Mouse (Mus musculus) heart, embryonic 13.5 days (tissue): ENCODE data around the gene Fam78a. TPM values are rescaled to one million over a fixed set of nuclear protein-coding genes. Genes with fewer than 3 reads are reported as not detected.

Experiments
- ATAC-seq: fragments of 200-750 bp; cut with Nextera tagmentation; 2 replicates; pipeline ENCODE4 v1.8.0; 2017; ENCODE audit warnings: moderate TSS enrichment; ENCODE audit not compliant: insufficient number of reproducible peaks, low FRiP score, low TSS enrichment; ENCODE audit errors: extremely low read depth
- H3K27ac ChIP-seq: fragments of 300-500 bp; sonication (generic); replicated peaks from 2 replicates; pipeline ENCODE4 v1.5.1; 2015; ENCODE audit warnings: moderate library complexity, mild to moderate bottlenecking, inconsistent platforms
- H3K27me3 ChIP-seq: fragments of 300-500 bp; sonication (generic); replicated peaks from 2 replicates; pipeline ENCODE4 v1.6.1; 2015; ENCODE audit warnings: mild to moderate bottlenecking, inconsistent platforms
- H3K36me3 ChIP-seq: fragments of 300-500 bp; sonication (generic); 2 replicates; pipeline ENCODE4 v1.6.1; 2015; ENCODE audit warnings: mild to moderate bottlenecking, inconsistent platforms
- H3K4me1 ChIP-seq: fragments of 300-500 bp; sonication (generic); 2 replicates; pipeline ENCODE4 v1.6.1; 2015; ENCODE audit warnings: inconsistent platforms
- H3K4me2 ChIP-seq: fragments of 300-500 bp; sonication (generic); 2 replicates; pipeline ENCODE4 v1.6.1; 2015; ENCODE audit warnings: inconsistent platforms, mild to moderate bottlenecking, moderate library complexity
- H3K4me3 ChIP-seq: fragments of 300-500 bp; sonication (generic); 2 replicates; pipeline ENCODE4 v1.5.1; 2015; ENCODE audit warnings: moderate library complexity, mild to moderate bottlenecking, inconsistent platforms
- H3K9ac ChIP-seq: fragments of 300-500 bp; sonication (generic); 2 replicates; pipeline ENCODE4 v1.6.1; 2015; ENCODE audit warnings: inconsistent platforms, mild to moderate bottlenecking, moderate library complexity
- H3K9me3 ChIP-seq: fragments of 300-500 bp; sonication (generic); 2 replicates; pipeline ENCODE4 v1.6.1; 2016; ENCODE audit warnings: inconsistent platforms
- WGBS: fragments of 180-500 bp; shearing (Covaris S2); methylation state at CpG from one replicate; pipeline ENCODE4 v1.1.7; 2015; ENCODE audit warnings: mixed read lengths; 5-methylcytosine and 5-hydroxymethylcytosine counted together
- polyA plus RNA-seq: library from polyadenylated mRNA; unstranded; fragments of >200 nt; fragmentation: Nextera tagmentation; extraction: Ambion mirVana; gene quantifications from 2 replicates; pipeline ENCODE4 v1.2.1, GENCODE M21; 2015

Fam78a gene
- 29.3 and 32.8 TPM in 2 replicates for polyA plus RNA-seq

GRCm38 (mm10) chr2:32084111-32084871 is at the start of gene Fam78a:
Fam78a (minus strand) TSS chr2:32084857.
- Histone ChIP-seq H3K36me3 (no peaks in the 10 kb centered on the region), H3K9me3 (no peaks in the 10 kb centered on the region), H3K9ac (peak within 1 kb of the TSS; percentile 97), H3K27ac (peak within 1 kb of the TSS; percentile 93), H3K27me3 (peaks cover 25% of the 10 kb centered on the region), H3K4me2 (peak within 1 kb of the TSS; percentile 100), H3K4me1 (peaks cover 55% of the 10 kb centered on the region), H3K4me3 (peak within 1 kb of the TSS; percentile 90)
- WGBS = under 1% methylated on average over 64 of the region's 68 CpGs
- peak; percentile 44; the same call in 1 of the 2 replicates for ATAC-seq

- 3% methylated on average over 2 of the region's 2 CpGs for WGBS
- ATAC-seq = no peak
- Histone ChIP-seq H3K27me3 (no peaks in the 10 kb centered on the region), H3K4me2 (no peak overlapping the region), H3K9me3 (no peaks in the 10 kb centered on the region), H3K9ac (no peak overlapping the region), H3K27ac (no peak overlapping the region), H3K36me3 (no peaks in the 10 kb centered on the region), H3K4me3 (no peak overlapping the region), H3K4me1 (peaks cover 58% of the 10 kb centered on the region)
Observed at GRCm38 (mm10) chr2:32134039-32134438, 49.4 kb upstream of the Fam78a start.

GRCm38 (mm10) chr2:32132567-32132992 is 47.9 kb upstream of the Fam78a start:
- peak overlapping the region; percentile 4; the same call in 1 of the 2 replicates for H3K4me3 ChIP-seq
- H3K27me3 ChIP-seq = no peaks in the 10 kb centered on the region
- H3K4me1 ChIP-seq = peaks cover 64% of the 10 kb centered on the region
- peak overlapping the region; percentile 42 for H3K4me2 ChIP-seq
- peak; percentile 49; the same call in 1 of the 2 replicates for ATAC-seq
- H3K9ac ChIP-seq = peak overlapping the region; percentile 53; the same call in 1 of the 2 replicates
- no peaks in the 10 kb centered on the region for H3K36me3 ChIP-seq
- no peaks in the 10 kb centered on the region for H3K9me3 ChIP-seq
- peak overlapping the region; percentile 97 for H3K27ac ChIP-seq
- 9% methylated on average over 12 of the region's 12 CpGs for WGBS

GRCm38 (mm10) chr2:32131866-32132566 is 47.4 kb upstream of the Fam78a start:
- H3K27me3 ChIP-seq = no peaks in the 10 kb centered on the region
- H3K4me2 ChIP-seq = peak overlapping the region; percentile 46
- H3K27ac ChIP-seq = peak overlapping the region; percentile 97
- ATAC-seq = no peak
- 57% methylated on average over 6 of the region's 6 CpGs for WGBS
- no peaks in the 10 kb centered on the region for H3K36me3 ChIP-seq
- H3K9ac ChIP-seq = peak overlapping the region; percentile 53
- H3K4me1 ChIP-seq = peaks cover 63% of the 10 kb centered on the region
- peak overlapping the region; percentile 4; the same call in 1 of the 2 replicates for H3K4me3 ChIP-seq
- no peaks in the 10 kb centered on the region for H3K9me3 ChIP-seq

GRCm38 (mm10) chr2:32131205-32131834 is 46.7 kb upstream of the Fam78a start:
- H3K4me2 ChIP-seq = peak overlapping the region; percentile 46
- WGBS = 23% methylated on average over 9 of the region's 9 CpGs
- H3K4me3 ChIP-seq = no peak overlapping the region
- no peaks in the 10 kb centered on the region for H3K36me3 ChIP-seq
- H3K9me3 ChIP-seq = no peaks in the 10 kb centered on the region
- no peaks in the 10 kb centered on the region for H3K27me3 ChIP-seq
- H3K9ac ChIP-seq = peak overlapping the region; percentile 53
- peak overlapping the region; percentile 97 for H3K27ac ChIP-seq
- no peak for ATAC-seq
- peaks cover 65% of the 10 kb centered on the region for H3K4me1 ChIP-seq

GRCm38 (mm10) chr2:32130435-32130834 is 45.8 kb upstream of the Fam78a start:
- peak overlapping the region; percentile 53 for H3K9ac ChIP-seq
- peak overlapping the region; percentile 46 for H3K4me2 ChIP-seq
- H3K27me3 ChIP-seq = no peaks in the 10 kb centered on the region
- 22% methylated on average over 6 of the region's 6 CpGs for WGBS
- H3K36me3 ChIP-seq = no peaks in the 10 kb centered on the region
- peak overlapping the region; percentile 97 for H3K27ac ChIP-seq
- peaks cover 68% of the 10 kb centered on the region for H3K4me1 ChIP-seq
- H3K4me3 ChIP-seq = no peak overlapping the region
- ATAC-seq = no peak
- H3K9me3 ChIP-seq = no peaks in the 10 kb centered on the region

- 24% methylated on average over 11 of the region's 11 CpGs for WGBS
- peak overlapping the region; percentile 27 for H3K4me2 ChIP-seq
- H3K9me3 ChIP-seq = no peaks in the 10 kb centered on the region
Observed at GRCm38 (mm10) chr2:32129383-32130074, 44.9 kb upstream of the Fam78a start.

GRCm38 (mm10) chr2:32128536-32128841 is 43.8 kb upstream of the Fam78a start:
- Histone ChIP-seq H3K27ac (peak overlapping the region; percentile 97), H3K36me3 (no peaks in the 10 kb centered on the region), H3K4me2 (peak overlapping the region; percentile 62), H3K9me3 (no peaks in the 10 kb centered on the region), H3K27me3 (no peaks in the 10 kb centered on the region), H3K9ac (peak overlapping the region; percentile 74), H3K4me3 (0 out of 2 replicates have a peak overlapping the region, but pooled peaks have one; percentile 11), H3K4me1 (peaks cover 64% of the 10 kb centered on the region)
- 57% methylated on average over 5 of the region's 5 CpGs for WGBS
- ATAC-seq = no peak

More at GRCm38 (mm10) chr2:32129383-32130074, 44.9 kb upstream of the Fam78a start:
- ATAC-seq = no peak
- Histone ChIP-seq H3K4me3 (no peak overlapping the region), H3K27ac (peak overlapping the region; percentile 97), H3K36me3 (no peaks in the 10 kb centered on the region), H3K4me1 (peaks cover 68% of the 10 kb centered on the region), H3K9ac (peak overlapping the region; percentile 48; the same call in 1 of the 2 replicates), H3K27me3 (no peaks in the 10 kb centered on the region)

GRCm38 (mm10) chr2:32127653-32128535 is 43.2 kb upstream of the Fam78a start:
- Histone ChIP-seq H3K4me3 (peak overlapping the region; percentile 11; the same call in 1 of the 2 replicates), H3K27ac (peak overlapping the region; percentile 97), H3K36me3 (no peaks in the 10 kb centered on the region), H3K4me2 (peak overlapping the region; percentile 62), H3K4me1 (peaks cover 63% of the 10 kb centered on the region), H3K9ac (peak overlapping the region; percentile 74), H3K9me3 (no peaks in the 10 kb centered on the region), H3K27me3 (no peaks in the 10 kb centered on the region)
- ATAC-seq = peak; percentile 82
- 5% methylated on average over 16 of the region's 16 CpGs for WGBS

- H3K27me3 ChIP-seq = no peaks in the 10 kb centered on the region
- no peaks in the 10 kb centered on the region for H3K9me3 ChIP-seq
- H3K36me3 ChIP-seq = no peaks in the 10 kb centered on the region
- no peak overlapping the region for H3K4me2 ChIP-seq
- no peak overlapping the region for H3K9ac ChIP-seq
- no peak for ATAC-seq
- H3K4me3 ChIP-seq = no peak overlapping the region
- H3K27ac ChIP-seq = no peak overlapping the region
- WGBS = 90% methylated on average over 2 of the region's 2 CpGs
- H3K4me1 ChIP-seq = peaks cover 13% of the 10 kb centered on the region
Observed at GRCm38 (mm10) chr2:32121785-32122184, 37.1 kb upstream of the Fam78a start.
